Mouse (Mus musculus) midbrain, embryonic 11.5 days (tissue): ENCODE results near the gene Exoc5. TPM values are rescaled to one million over a fixed set of nuclear protein-coding genes. Genes with fewer than 3 reads are reported as not detected.

Experiments
- ATAC-seq: fragments of 200-750 bp; cut with Nextera tagmentation; 2 replicates; pipeline ENCODE4 v1.8.0; 2017; ENCODE audit warnings: moderate TSS enrichment, moderate library complexity; ENCODE audit not compliant: low FRiP score
- DNase-seq: peaks from one replicate; pipeline ENCODE4 v3.0.0; 2015; ENCODE audit warnings: low spot score; ENCODE audit errors: missing footprints
- H3K27ac ChIP-seq: fragments of 300-500 bp; sonication (generic); 2 replicates; pipeline ENCODE4 v1.5.1; 2014; ENCODE audit warnings: low read depth, low read length
- H3K27me3 ChIP-seq: fragments of 300-500 bp; sonication (generic); 2 replicates; pipeline ENCODE4 v1.6.1; 2014; ENCODE audit warnings: mild to moderate bottlenecking, low read length, moderate library complexity, mixed read lengths; ENCODE audit not compliant: control insufficient read depth, insufficient read depth
- H3K36me3 ChIP-seq: fragments of 300-500 bp; sonication (generic); 2 replicates; pipeline ENCODE4 v1.6.1; 2014; ENCODE audit warnings: mild to moderate bottlenecking, low read length, moderate library complexity, mixed read lengths; ENCODE audit not compliant: control insufficient read depth, insufficient read depth
- H3K4me1 ChIP-seq: fragments of 300-500 bp; sonication (generic); 2 replicates; pipeline ENCODE4 v1.6.1; 2014; ENCODE audit warnings: low read length; ENCODE audit not compliant: control insufficient read depth, insufficient read depth
- H3K4me2 ChIP-seq: fragments of 300-500 bp; sonication (generic); 2 replicates; pipeline ENCODE4 v1.6.1; 2014; ENCODE audit warnings: mild to moderate bottlenecking, moderate library complexity
- H3K4me3 ChIP-seq: fragments of 300-500 bp; sonication (generic); 2 replicates; pipeline ENCODE4 v1.5.1; 2014; ENCODE audit warnings: low read depth, low read length
- H3K9ac ChIP-seq: fragments of 300-500 bp; sonication (generic); 2 replicates; pipeline ENCODE4 v1.6.1; 2014; ENCODE audit warnings: low read length
- H3K9me3 ChIP-seq: fragments of 300-500 bp; sonication (generic); 2 replicates; pipeline ENCODE4 v1.6.1; 2016; ENCODE audit warnings: low read length; ENCODE audit not compliant: control insufficient read depth
- WGBS: fragments of 180-500 bp; shearing (Covaris S2); extraction: QIAGEN DNeasy Blood & Tissue Kit; methylation state at CpG from one replicate; pipeline ENCODE4 v1.1.7; 2014; 5-methylcytosine and 5-hydroxymethylcytosine counted together
- polyA plus RNA-seq: library from polyadenylated mRNA; unstranded; fragments of >200 nt; fragmentation: Nextera tagmentation; extraction: Ambion mirVana; gene quantifications from 2 replicates; pipeline ENCODE4 v1.2.1, GENCODE M21; 2014

Exoc5 gene
- polyA plus RNA-seq, 1 experiment from 2014 or later, result 112 TPM

- ATAC-seq (no peak), DNase-seq (peak; percentile 71)
- Histone ChIP-seq H3K9me3 (no peaks in the 10 kb centered on the region), H3K9ac (no peak overlapping the region), H3K4me2 (no peak overlapping the region), H3K27ac (no peak overlapping the region), H3K27me3 (no peaks in the 10 kb centered on the region), H3K4me3 (no peak overlapping the region), H3K4me1 (no peaks in the 10 kb centered on the region), H3K36me3 (no peaks in the 10 kb centered on the region; the same call in 1 of the 2 replicates)
- 57% methylated on average over 2 of the region's 2 CpGs for WGBS
These were observed 7.9 kb upstream of the Exoc5 start for GRCm38 (mm10) chr14:49074361-49074760.

GRCm38 (mm10) chr14:49073896-49074295, 7.4 kb upstream of the Exoc5 start:
- ATAC-seq (no peak), DNase-seq (peak; percentile 39)
- 95% methylated on average over 7 of the region's 7 CpGs for WGBS
- H3K4me1 ChIP-seq, result no peaks in the 10 kb centered on the region
- no peak overlapping the region for H3K4me2 ChIP-seq
- H3K36me3 ChIP-seq, result no peaks in the 10 kb centered on the region
- no peak overlapping the region for H3K4me3 ChIP-seq
- no peak overlapping the region for H3K27ac ChIP-seq
- H3K27me3 ChIP-seq, result no peaks in the 10 kb centered on the region
- H3K9ac ChIP-seq, result no peak overlapping the region
- no peaks in the 10 kb centered on the region for H3K9me3 ChIP-seq

DNA sequence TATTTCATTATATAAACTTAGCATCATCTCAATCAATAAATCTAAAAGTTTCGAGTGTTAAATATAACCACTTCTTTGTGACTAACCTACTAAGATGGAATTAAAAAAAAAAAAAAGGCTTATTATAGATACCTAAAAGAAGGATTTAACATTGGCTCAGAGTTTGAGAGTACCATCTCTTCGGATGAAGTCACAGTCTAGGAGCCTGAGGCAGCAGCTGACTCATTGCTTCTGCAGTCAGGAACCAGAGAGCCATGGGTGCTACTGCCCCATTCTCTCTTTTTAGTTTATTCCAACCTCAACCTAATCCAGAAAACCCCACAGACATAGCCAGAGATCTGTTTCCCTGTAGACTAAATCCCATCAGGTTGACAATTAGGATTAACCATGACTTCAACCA, 6.4 kb upstream of the Exoc5 start:
- Histone ChIP-seq H3K4me2 (no peak overlapping the region), H3K27me3 (no peaks in the 10 kb centered on the region), H3K9me3 (no peaks in the 10 kb centered on the region), H3K4me1 (0 out of 2 replicates have a peak, but pooled peaks cover 1% of the 10 kb centered on the region), H3K9ac (no peak overlapping the region), H3K4me3 (no peak overlapping the region), H3K36me3 (no peaks in the 10 kb centered on the region), H3K27ac (no peak overlapping the region)
- ATAC-seq (no peak), DNase-seq (no peak)
- WGBS, result 89% methylated on average over 2 of the region's 2 CpGs

- H3K36me3 ChIP-seq, result no peaks in the 10 kb centered on the region
- H3K4me2 ChIP-seq, result peak within 1 kb of the TSS; percentile 69
- H3K9ac ChIP-seq, result peak within 1 kb of the TSS; percentile 98
- peak within 1 kb of the TSS; percentile 98 for H3K27ac ChIP-seq
- H3K4me3 ChIP-seq, result peak within 1 kb of the TSS; percentile 95
- no peaks in the 10 kb centered on the region for H3K27me3 ChIP-seq
- DNase-seq (peak; percentile 92), ATAC-seq (peak; percentile 81)
- H3K9me3 ChIP-seq, result no peaks in the 10 kb centered on the region
- WGBS, result under 1% methylated on average over 52 of the region's 62 CpGs
- H3K4me1 ChIP-seq, result peaks cover 16% of the 10 kb centered on the region; the same call in 1 of the 2 replicates
These were observed 752 bp downstream of the Exoc5 start, which contains the start of gene Ap5m1 for GRCm38 (mm10) chr14:49065529-49066273. Gene Ap5m1, plus strand, starts transcription at chr14:49066097.

- H3K36me3 ChIP-seq, result no peaks in the 10 kb centered on the region
- no peaks in the 10 kb centered on the region for H3K9me3 ChIP-seq
- WGBS, result 87% methylated on average over 2 of the region's 2 CpGs
- H3K27ac ChIP-seq, result no peak overlapping the region
- no peak overlapping the region for H3K4me2 ChIP-seq
- DNase-seq (peak; percentile 76), ATAC-seq (no peak)
- H3K4me3 ChIP-seq, result no peak overlapping the region
- no peaks in the 10 kb centered on the region for H3K27me3 ChIP-seq
- no peak overlapping the region for H3K9ac ChIP-seq
- H3K4me1 ChIP-seq, result peaks cover 16% of the 10 kb centered on the region; the same call in 1 of the 2 replicates
These were observed 2.6 kb downstream of the Exoc5 start for GRCm38 (mm10) chr14:49063838-49064237.

- Histone ChIP-seq H3K4me2 (no peak overlapping the region), H3K4me1 (no peaks in the 10 kb centered on the region), H3K9ac (no peak overlapping the region), H3K27ac (no peak overlapping the region), H3K27me3 (no peaks in the 10 kb centered on the region), H3K4me3 (no peak overlapping the region), H3K36me3 (peaks cover 2% of the 10 kb centered on the region; the same call in 1 of the 2 replicates), H3K9me3 (no peaks in the 10 kb centered on the region)
- no peak for ATAC-seq
- no peak for DNase-seq
These were observed 17.0 kb downstream of the Exoc5 start for GRCm38 (mm10) chr14:49049492-49049891.

GRCm38 (mm10) chr14:49045610-49046009, 20.8 kb downstream of the Exoc5 start:
- Histone ChIP-seq H3K27ac (no peak overlapping the region), H3K36me3 (peaks cover 2% of the 10 kb centered on the region; the same call in 1 of the 2 replicates), H3K4me2 (no peak overlapping the region), H3K4me3 (no peak overlapping the region), H3K4me1 (no peaks in the 10 kb centered on the region), H3K9ac (no peak overlapping the region), H3K27me3 (no peaks in the 10 kb centered on the region), H3K9me3 (no peaks in the 10 kb centered on the region)
- no peak for ATAC-seq
- 93% methylated on average over 3 of the region's 4 CpGs for WGBS
- DNase-seq, result peak; percentile 8

- Histone ChIP-seq H3K9ac (no peak overlapping the region), H3K27me3 (no peaks in the 10 kb centered on the region), H3K4me1 (no peaks in the 10 kb centered on the region), H3K4me3 (no peak overlapping the region), H3K9me3 (no peaks in the 10 kb centered on the region), H3K36me3 (peaks cover 8% of the 10 kb centered on the region), H3K27ac (no peak overlapping the region), H3K4me2 (no peak overlapping the region)
- DNase-seq (peak; percentile 19), ATAC-seq (no peak)
- WGBS, result 96% methylated on average over 5 of the region's 5 CpGs
These were observed 37.5 kb downstream of the Exoc5 start for GRCm38 (mm10) chr14:49028991-49029390.

DNA sequence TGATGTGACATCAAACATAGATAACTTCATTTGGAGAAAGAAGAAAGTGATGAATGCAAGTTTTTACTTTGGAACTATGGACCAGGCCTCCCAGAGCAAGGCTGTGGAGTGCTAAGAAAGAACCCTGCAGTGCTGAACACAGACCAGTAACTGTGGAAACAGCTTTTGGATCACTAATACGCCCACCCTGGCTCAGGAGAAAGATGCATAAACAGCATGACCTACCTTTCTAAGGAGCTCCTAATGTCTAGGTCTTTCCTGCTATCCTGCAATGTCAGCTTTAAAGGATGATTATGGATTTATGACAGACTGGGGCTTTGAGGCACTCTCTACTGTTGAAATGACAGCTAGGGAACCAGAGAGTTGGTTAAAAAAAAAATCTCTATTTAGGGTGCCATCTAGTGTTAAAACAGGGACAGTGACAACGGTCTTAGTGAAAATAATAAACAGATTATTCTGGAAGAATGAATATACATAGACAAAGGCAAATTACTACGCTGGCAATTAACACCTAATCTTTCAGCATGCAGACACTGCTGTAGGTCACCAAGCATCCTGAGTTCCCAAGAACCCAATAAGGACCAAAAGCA, 38.6 kb downstream of the Exoc5 start:
- Histone ChIP-seq H3K4me1 (no peaks in the 10 kb centered on the region), H3K27ac (no peak overlapping the region), H3K9me3 (no peaks in the 10 kb centered on the region), H3K4me3 (no peak overlapping the region), H3K4me2 (no peak overlapping the region), H3K36me3 (peaks cover 6% of the 10 kb centered on the region), H3K9ac (no peak overlapping the region), H3K27me3 (no peaks in the 10 kb centered on the region)
- DNase-seq, result peak; percentile 78
- no peak for ATAC-seq
- WGBS, result 75% methylated on average over 3 of the region's 3 CpGs
